Mouse (Mus musculus) naive thymus-derived CD4-positive, alpha-beta T cell, adult 2 months (primary cell): Measurements from ENCODE around the gene Otos.
A peak's percentile ranks its signal among the peaks of the same experiment; 100 is the strongest.

ENCODE experiments used
- DNase-seq: peaks from one replicate; pipeline ENCODE4 v3.0.0-alpha.2; 2011; ENCODE audit warnings: low read depth

Gene Otos

DNA sequence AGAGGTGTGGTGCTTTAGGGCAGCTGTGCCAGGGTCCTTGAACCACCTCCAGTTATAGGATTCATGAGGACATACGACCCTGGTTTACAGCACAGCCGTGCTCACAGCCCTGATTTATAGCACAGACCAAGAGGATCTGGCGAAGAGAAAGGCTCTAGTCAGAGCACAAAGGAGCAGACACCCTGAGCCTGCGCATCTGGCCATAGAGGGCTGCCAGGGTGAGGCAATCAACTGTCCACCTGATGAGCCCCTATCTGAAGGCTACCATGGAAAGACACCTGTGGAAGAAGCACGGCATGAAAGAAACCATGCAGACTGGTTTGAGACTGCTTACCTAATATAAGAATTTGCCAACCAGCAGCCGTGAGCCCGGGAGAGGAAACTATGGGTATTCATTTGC, 2.0 kb downstream of the Otos start:
- DNase-seq = no peak

DNA sequence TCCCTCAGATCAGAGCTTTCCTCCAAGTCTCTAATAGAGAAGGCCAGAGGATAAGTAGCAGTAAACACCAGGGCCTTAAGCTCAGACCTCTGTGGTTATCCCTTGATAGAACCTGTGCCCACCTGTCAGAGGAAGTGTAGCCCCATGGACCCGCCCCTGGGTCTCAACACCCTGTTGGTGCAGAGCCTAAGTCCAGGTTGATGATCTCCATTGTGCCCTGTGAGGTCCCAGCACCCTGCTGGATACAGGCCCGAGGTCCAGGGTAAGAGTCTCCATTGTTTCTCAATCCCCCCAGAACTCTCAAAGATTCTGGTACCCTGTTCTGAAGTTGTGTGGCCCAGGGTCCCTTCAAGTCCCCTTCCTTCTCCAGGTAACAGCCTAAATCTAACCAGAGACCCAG, 2.5 kb downstream of the Otos start:
- DNase-seq = no peak

DNA sequence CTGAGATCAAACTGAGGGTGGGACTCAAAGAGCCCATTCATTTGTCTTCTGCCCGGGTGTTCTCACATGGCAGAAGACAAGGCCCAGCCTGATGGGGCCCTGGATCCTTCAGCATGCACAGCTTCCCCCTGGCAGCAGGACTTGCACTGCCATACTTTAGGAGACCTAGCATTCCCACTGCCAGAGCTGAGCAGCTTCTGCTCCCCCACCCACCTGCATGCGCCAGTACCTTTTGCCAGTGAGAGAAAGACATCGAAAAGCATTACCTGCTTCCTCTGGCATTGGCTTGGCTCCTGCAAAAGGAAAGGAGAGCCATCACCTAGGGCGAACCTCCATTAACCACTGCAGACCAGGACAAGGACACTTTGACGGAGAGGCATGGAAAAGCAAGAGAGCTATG, 3.7 kb downstream of the Otos start:
- no peak for DNase-seq

DNA sequence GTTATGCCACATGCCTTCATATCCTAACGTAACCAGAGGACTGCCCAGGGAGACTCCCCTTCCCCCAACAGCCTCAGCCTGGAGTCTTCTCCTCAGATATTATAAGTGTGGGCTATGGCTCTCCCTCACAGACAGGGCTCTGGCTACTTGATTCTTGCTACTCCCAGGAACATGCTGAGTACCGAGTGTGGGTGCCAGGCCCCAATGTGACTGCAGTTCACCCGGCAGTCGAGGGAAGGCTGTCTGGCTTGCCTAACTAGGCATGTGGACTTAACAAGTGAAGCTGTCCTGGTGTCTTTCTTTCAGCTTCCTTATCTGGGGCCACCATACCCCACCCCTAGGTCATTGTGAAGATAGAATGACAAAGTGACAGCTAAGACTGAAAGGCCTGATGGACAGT, 5.0 kb downstream of the Otos start:
- no peak for DNase-seq

DNA sequence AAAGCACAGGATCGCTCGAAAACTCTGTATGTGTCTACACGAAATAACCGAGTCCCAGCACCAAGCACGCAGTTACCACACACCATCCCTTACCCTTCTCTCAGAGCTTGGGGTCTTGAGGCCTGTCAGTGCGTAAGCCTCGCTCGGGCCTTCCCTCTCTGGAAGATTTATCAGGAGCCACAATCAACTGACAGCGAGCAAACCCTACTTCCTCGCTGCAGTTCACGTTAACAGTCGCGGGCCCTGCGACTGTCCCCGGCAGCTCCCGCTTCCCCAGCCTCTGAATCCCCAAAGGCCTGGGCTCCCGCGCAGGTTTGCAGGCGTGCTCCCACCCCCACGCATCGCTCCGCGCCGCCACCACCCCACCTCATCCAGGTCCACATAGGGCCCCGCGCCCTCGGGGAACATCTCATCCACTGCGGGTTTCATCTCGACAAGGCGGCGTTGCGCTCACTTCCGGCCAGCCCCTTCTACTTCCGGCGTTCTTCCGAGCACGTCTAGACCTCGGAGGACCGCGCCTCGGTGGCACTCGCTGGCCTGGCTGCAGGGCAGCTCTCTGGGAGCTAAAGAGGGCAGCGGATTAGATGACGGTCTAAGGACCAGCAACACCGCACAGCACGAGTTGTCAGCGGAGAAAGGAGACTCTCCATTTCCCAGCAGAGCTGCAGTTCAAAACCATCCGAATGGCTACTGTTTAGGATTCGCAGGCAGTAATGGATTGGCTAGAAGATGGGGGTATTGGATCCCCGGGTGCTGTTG, 6.9 kb downstream of the Otos start, which contains the start of gene Cops9:
Gene Cops9 (minus strand): TSS at position 472 of the 759 bp plus-strand sequence.
- DNase-seq = peak; percentile 90

DNA sequence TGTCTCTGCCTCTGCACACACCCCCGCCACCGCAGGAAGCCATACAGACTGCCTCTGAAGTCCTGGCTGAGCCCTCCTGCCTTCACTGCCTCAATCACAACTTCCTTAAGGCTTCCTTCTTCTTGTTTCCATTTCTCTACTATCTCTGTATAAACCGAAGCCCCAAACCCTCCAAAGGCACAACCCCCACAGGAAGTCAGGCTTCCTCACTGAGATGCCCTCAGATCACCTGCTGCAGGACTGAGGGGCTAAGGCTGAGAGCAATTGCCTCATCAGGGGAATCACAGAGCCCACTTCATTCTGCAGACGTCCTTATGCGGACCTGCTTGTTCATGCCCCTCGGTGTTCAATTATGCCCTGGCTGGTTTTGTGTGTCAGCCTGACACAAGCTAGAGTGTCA, 8.2 kb downstream of the Otos start:
- peak; percentile 57 for DNase-seq

DNA sequence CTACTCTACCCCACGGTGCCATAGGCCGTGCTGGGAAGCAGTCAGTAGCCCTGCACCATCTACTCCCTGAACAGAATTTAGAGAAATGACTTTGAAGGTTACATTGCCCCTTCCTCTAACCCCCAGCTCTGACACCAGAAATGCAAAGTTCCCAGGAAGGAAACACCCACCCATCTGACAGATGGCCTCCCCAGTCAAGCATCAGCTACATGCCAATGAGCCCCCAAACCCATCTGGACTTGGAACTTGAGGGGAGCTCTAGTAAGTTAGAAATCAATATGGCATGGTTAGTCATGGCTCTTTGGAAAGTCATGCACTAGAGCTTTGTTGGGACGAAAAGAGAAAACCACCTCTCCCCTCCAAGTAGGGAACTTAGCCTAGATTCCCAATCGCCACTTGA, 9.9 kb downstream of the Otos start:
- DNase-seq = no peak

DNA sequence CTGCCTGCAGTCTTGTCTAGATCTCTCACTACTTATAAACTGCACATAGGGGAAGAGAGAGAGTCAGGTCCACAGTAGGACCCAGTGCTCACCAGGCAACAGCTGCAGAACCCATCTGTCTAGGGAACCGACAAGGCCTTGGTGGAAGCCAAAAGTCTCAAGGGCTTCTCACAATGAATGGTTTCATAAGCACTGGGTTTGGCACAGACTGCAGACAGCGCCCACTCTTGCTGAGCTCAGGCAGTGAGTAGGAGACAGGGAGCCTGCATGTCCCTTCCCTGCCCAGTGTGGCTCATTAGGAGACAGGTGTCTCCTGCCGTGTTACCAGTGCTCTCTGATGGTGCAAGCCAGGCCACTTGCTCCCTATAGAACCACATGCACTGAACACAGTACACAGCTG, 10.5 kb downstream of the Otos start:
- DNase-seq = no peak

DNA sequence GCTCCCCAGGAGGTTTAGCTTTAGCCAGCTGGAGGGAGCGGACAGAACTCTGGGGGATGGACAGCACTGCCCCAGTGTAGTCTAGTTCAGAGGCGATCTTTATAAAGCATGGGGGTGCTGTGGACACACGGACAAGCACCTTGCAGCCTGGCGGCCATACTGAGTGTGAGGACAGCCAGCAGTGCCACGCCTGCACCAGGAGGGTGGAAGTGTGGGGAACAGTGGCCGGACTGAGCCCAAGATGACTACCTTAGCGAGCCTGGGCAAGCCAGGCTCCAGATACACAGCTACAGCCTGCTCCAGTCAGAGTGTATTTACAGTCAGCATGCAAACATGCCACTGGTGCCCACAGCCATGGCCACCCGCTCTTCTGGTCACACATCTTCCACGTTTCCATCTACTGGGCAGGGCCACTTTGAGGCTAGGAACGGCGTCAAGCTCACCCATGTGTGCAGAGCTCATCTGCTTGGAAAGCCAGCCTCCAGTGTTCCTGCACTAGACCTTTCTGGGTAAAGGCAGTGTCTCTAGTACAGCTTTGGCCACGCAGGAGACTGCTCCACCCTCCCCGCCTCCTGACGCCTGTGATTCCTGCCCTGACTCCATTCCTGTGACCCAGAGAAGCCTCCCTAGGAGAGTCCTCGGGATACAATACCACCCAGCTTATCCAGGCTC, 11.0 kb downstream of the Otos start:
- no peak for DNase-seq

DNA sequence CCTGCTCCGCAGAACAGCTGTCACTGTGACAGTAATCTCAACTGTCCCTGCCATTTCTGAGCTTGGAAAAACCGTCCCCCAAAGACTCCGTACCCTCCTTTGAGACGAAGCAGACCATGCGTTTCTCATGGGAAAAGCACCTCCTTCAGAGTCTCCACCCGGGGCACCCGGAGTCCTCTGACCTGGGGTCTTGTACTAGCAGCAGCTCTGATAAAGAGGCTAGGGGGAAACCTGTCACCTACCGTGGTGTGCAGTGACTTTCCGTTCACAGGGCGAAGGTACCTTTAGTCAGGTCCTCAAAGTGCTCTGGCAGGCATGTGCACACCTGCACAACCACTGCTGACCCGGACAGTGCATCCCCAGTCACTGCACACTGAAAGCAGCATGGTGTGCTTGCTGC, 12.0 kb downstream of the Otos start:
- no peak for DNase-seq

DNA sequence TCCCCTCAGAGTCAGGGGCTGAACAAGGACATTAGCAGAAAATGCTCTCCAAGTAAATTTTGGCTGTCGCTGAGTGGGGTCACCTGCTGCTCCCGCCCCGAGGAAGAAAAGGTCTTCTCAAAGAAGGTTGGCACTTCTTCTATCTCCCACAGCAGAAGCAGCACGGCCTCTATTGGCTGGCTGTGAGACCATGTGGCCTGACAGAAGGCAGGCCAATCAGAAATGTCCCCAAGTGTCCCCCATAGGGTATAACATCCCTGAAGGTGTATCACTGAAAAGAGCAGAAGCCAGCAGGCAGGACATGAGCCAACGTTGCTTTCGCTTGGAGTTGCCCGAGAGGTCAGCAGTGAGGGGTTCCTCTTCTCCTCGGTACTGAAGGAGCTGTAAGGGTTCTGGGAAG, 12.6 kb downstream of the Otos start:
- DNase-seq = no peak

DNA sequence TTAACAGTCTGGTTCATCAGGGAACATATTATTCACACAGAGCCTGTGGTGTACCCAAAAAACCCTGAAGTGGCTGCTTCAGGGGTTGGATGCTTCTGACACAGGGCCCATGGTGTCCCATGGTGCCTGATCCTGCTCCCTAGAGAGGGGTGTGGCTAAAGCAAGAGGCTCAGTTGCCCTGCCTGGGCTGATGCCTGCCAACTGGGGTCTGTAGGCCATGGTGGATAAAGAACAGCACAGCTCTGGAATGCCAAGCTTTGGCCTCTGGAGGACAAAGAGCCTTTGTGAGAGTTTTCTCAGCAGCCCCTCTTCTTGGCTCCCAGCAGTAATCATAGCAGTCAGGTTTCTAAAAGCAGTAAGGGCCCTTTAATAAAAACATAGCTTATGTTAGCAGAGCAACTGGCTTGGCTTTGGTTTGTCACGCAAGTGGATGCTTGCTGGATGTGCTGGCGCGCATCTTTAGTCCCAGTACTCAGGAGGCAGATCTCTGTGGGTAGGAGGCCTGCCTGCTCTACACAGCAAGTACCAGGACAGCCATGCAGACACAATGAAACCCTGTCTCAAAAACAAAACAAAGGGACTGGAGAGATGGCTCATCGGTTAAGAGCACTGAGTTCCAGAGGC, 13.6 kb downstream of the Otos start:
- no peak for DNase-seq

DNA sequence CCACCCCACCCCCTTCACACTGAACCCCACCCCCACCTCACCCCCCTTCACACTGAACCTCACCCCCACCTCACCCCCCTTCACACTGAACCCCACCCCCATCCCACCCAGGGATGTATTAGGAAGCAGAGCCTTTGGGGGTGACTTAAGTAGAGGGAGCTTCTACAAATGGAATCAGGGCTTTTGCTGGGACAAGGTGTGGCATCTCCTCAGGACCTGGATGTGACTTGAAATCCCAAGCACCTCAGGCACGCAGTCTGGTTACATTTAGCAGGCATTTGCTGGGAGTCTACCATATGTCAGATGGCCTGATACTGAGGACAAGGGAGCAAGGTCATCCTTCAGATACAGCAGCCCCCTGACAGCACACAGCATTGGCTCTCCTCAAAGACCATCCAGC, 14.1 kb downstream of the Otos start:
- no peak for DNase-seq

DNA sequence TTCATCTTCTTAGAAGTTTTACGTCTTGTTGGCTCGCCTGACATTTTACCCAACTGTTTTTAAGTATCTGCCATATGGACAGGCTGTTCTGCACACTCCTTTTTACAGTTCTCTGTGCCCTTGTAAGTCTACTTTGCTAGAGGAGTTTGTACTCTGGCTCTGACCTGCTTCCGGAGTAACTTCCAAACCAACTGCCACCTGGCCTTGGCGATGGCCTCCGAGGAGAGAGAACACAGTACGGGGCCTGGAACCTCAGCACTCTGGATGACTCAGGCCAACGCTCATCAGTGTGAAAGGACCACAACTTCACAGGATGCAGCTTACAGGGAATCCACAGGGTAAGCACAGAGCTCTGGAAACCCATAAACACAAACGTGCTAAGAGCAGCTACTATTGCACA, 14.9 kb downstream of the Otos start:
- no peak for DNase-seq

DNA sequence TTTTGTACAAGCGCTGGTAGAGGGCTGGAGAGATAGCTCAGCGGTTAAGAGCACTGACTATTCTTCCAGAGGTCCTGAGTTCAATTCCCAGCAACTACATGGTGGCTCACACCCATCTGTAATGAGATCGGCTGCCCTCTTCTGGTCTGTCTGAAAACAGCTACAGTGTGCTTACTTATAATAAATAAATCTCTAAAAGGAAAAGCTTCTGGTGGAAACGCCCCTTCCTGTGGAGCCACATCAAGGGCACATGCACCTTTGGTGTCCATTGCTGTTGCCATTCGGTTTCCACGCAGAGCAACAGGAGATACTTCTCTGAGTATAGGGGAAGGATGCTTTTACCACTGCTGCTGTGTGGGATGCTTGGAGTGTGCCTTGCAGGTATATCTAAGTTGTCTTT, 15.7 kb downstream of the Otos start:
- DNase-seq = peak; percentile 71

DNA sequence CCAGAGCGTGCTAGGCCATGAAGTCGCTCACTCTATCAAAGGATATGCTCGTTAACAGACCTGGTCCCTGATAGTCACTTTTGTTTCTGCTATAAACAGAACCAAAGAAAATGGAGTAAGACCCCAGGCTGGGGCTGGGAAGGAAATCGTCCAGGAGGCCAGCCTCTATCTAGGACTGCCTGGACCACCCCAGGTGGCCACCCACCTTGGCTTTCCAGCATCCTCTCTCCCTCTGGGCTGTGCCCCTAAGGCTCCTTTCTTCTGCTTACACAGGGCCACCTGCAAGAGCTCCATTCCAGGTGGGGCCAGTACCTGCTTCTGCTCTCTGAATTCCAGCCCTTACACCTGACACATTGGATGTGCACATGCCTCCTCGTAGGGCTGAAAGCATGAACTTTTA, 16.4 kb downstream of the Otos start:
- no peak for DNase-seq

DNA sequence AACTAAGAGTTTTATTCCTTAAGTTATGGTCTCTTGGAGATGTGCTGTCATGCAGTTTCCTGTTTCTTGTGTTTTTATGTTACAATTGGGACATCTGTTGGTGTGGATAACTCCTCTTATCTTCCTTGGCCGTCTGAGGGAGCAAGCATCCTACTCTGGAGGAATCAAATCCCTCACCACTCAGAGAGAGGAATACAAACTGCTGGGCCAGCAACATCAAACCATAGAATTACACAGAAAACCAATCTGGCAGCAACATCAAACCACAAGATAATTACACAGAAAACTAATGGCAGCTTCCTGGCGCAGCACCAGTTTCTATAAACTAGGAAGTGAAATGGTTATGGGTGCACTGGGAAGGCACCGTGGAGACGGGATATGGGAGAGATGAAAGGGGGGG, 20.4 kb downstream of the Otos start:
- no peak for DNase-seq

DNA sequence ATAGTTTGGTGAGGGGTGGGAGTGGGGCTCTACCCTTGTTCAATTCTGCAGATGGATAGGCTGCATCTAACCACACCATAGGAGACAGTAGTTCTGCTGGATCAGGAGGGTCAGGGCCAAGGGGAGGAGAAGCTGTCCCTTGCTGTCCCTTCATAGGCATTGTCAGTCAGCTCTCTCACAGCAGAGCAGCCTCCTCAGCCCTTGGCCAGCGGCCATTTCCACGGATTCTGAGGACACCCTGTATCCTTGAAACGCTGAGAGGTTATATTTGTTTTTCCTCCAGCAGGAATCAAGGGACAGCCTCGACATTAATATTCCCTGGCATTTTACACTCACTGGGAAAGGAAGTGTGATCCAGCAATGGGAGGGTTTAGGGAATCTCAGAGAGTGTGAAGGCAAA, 30.3 kb downstream of the Otos start:
- DNase-seq = no peak

DNA sequence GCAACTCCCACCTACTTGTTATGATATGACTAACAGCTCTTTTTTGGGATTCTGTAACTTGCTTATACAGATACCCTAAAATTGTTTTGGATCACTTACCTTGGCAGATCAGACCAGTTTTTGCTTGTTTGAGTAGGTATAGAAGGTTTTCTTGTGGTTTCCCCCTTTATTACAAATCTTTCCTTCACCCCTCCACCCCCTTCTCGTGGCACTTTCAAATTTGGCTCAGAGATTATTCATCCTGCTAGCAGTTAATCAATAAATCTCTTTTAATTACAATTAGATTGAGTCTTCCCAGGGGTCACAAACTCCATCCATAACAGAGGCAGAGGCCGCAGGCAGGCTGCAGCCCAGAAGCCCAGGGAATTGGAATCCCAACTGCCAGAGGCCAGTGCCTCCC, 31.2 kb downstream of the Otos start, which contains the start of gene Olfr12:
Gene Olfr12 (plus strand): TSS at position 301 of the 400 bp plus-strand sequence.
- no peak for DNase-seq

DNA sequence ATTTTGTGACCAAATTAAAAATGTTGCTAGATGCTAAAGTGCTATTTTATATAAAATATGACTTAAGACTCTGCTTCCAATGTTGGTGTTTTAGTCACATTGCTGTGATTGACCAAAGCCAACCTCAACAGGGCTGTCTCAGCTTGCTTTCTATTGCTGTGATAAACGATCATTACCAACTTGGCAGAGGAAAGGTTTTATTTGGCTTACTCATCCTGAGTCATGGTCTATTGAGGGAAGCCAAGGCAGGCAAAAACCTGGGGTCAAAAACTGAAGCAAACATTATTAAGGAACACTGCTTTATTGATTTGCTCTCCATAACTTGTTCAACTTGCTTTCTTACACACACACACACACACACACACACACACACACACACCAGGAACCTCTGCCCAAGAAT, 32.6 kb downstream of the Otos start:
- no peak for DNase-seq

DNA sequence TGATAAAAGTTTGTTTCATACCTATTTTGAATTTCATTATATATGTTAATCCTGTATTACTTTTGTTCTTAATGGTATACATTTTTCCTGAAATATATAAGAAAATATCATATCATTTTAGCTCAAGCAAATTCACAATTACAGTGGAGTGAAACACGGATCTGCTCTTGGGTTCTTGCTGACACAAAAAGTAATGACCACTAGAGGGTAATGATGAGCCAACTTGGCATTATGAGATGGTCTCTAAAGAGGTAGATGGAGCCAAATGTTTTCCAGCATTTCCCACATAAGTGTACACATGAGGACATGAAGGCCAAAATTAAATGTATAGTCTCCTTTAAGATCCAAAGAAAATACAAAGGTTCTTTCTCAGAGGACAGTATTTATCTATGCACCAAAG, 34.1 kb downstream of the Otos start:
- DNase-seq = peak; percentile 36

DNA sequence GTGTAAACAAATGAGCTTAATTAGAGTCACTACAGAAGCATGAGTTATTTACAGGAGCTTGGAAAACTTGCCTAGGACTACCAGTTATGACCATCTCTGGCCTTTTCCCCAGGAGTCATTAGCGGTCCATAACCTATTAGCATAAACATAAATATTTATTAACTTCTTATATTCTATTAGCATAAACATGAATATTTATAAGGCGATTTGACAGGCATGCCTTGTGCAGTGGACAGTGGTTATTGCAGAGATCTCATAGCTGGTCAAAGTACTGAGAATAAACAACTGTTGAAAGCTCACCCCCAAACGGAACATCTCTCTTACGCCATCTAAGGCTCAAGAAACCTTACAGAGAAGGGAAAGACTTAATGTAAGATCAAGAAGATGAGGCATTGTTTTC, 35.5 kb downstream of the Otos start:
- DNase-seq = no peak

DNA sequence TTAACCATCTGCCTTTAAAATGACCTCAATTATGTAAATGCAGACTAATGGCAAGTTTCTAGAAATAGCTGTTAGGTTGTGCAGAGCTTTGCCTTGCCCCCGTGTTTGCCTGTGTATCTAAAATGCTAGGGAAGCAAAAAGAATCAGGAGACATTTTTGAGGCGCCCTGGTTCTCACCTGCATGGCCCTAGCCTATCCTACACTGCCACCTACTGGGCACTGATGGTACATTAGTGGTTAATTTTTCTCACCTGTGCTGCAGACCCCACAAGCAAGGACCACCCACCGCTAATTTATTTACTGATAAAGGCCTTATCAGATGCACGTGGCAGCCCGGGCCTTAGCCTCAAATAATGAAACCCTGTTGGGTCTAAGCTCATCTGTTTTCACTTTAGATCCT, 37.6 kb downstream of the Otos start:
- DNase-seq = peak; percentile 74
